Comparison of ENCODE assay signal across 8 mouse cellular contexts in the genomic region with DNA sequence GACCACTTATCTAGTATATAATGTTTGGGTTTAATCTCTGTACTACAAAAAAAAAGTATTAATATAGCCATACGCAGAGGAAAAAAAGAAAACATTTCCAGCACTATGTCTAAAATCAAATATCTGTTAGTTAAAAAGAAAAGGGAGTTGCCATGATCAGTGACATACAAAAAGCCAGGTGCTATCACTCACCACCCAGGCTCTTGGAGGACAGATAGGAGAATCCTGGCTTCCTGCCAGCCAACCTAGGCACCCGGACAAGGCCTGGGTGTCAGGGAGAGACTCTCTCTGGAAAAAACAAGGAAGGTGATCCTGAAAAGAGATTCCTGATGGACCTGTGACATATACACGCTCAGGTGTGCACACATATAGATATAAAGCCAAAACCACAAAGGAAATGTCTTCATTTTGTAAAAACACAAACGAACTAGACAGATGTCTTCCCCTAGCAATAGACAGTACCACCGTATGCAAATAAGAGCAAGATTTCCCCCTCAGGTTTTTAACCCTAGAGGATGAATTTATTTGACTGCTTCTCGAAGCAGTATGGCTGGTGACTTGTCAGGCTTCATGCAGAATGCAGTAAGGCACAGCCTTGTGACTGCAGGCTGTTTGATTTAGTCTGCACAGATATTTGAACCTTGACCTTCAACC. TPM values are rescaled to one million over a fixed set of nuclear protein-coding genes. Genes with fewer than 3 reads are reported as not detected.
DNase-seq lines count a peak whose midpoint lies in the region; ATAC-seq lines count a peak whose summit lies in the region.

No protein-coding gene starts in this region.

- no peaks in the 10 kb centered on the region for H3K36me3 ChIP-seq in forebrain, embryonic 10.5 days (replicated peaks)
- no peaks in the 10 kb centered on the region for H3K36me3 ChIP-seq in limb, embryonic 15.5 days
- H3K36me3 ChIP-seq in stomach, embryonic 14.5 days (ENCODE audit: control insufficient read depth, insufficient read depth, low read length): no peaks in the 10 kb centered on the region

- no peak for ATAC-seq in limb, embryonic 15.5 days (ENCODE audit: insufficient number of reproducible peaks, low FRiP score, low TSS enrichment, low read depth)
- ATAC-seq in stomach, embryonic 14.5 days (ENCODE audit: insufficient number of reproducible peaks, insufficient read depth, low FRiP score, low read depth): peak; percentile 29; the same call in 1 of the 2 replicates
- ATAC-seq in frontal cortex, adult (ENCODE audit: low TSS enrichment): no peak

- H3K9ac ChIP-seq in limb, embryonic 15.5 days: no peak overlapping the region
- no peak overlapping the region for H3K9ac ChIP-seq in stomach, embryonic 14.5 days (replicated peaks; ENCODE audit: low read depth, low read length)

- no peaks in the 10 kb centered on the region for H3K27me3 ChIP-seq in forebrain, embryonic 10.5 days (ENCODE audit: poor library complexity, severe bottlenecking)
- H3K27me3 ChIP-seq in limb, embryonic 15.5 days: no peaks in the 10 kb centered on the region
- H3K27me3 ChIP-seq in stomach, embryonic 14.5 days (ENCODE audit: control insufficient read depth, insufficient read depth, low read length): no peaks in the 10 kb centered on the region

- peak overlapping the region; percentile 18; the same call in 1 of the 2 replicates for H3K4me3 ChIP-seq in forebrain, embryonic 10.5 days
- H3K4me3 ChIP-seq in limb, embryonic 15.5 days: peak overlapping the region; percentile 25; the same call in 1 of the 2 replicates
- peak overlapping the region; percentile 23; the same call in 1 of the 2 replicates for H3K4me3 ChIP-seq in stomach, embryonic 14.5 days (ENCODE audit: low read depth, low read length)

- DNase-seq in cerebellum, adult 18-20 months: peak; percentile 13 to 31
- no peak for DNase-seq in cerebellum, postnatal 4 days (ENCODE audit: low spot score in 2 of 2)
- DNase-seq in A20 (ENCODE audit: low read depth, low spot score): peak; percentile 87
- no peak for DNase-seq in forebrain, embryonic 10.5 days (ENCODE audit: extremely low spot score, low spot score)
- DNase-seq in testis, postnatal 14 days (ENCODE audit: low spot score): no peak

- H3K9me3 ChIP-seq in forebrain, embryonic 10.5 days: no peaks in the 10 kb centered on the region
- no peaks in the 10 kb centered on the region for H3K9me3 ChIP-seq in limb, embryonic 15.5 days
- H3K9me3 ChIP-seq in stomach, embryonic 14.5 days (ENCODE audit: control insufficient read depth, low read depth, low read length): no peaks in the 10 kb centered on the region

- WGBS in forebrain, embryonic 10.5 days: 75% methylated on average over 6 of the region's 6 CpGs
- 57% methylated on average over 6 of the region's 6 CpGs for WGBS in limb, embryonic 15.5 days
- WGBS in stomach, embryonic 14.5 days: 35% methylated on average over 6 of the region's 6 CpGs

- peak overlapping the region; percentile 62 for H3K27ac ChIP-seq in forebrain, embryonic 10.5 days
- 0 out of 2 replicates have a peak overlapping the region, but pooled peaks have one; percentile 59 for H3K27ac ChIP-seq in limb, embryonic 15.5 days
- H3K27ac ChIP-seq in stomach, embryonic 14.5 days (ENCODE audit: low read length): no peak overlapping the region

- peaks cover 14% of the 10 kb centered on the region for H3K4me1 ChIP-seq in forebrain, embryonic 10.5 days
- peaks cover 13% of the 10 kb centered on the region for H3K4me1 ChIP-seq in limb, embryonic 15.5 days
- H3K4me1 ChIP-seq in stomach, embryonic 14.5 days (ENCODE audit: control insufficient read depth, insufficient read depth, low read length): peaks cover 7% of the 10 kb centered on the region

- H3K4me2 ChIP-seq in limb, embryonic 15.5 days: peak overlapping the region; percentile 47
- peak overlapping the region; percentile 38 for H3K4me2 ChIP-seq in stomach, embryonic 14.5 days (replicated peaks; ENCODE audit: low read depth, low read length)

RNA-seq across cellular contexts. Expression of a gene that starts 0.6 kb away (rescaled TPM):
- 0.55 and 0.60 TPM in 2 replicates for polyA plus RNA-seq in forebrain, embryonic 10.5 days (2016; fragmentation: Nextera tagmentation; extraction: Ambion mirVana)
- polyA plus RNA-seq in limb, embryonic 15.5 days (2015; fragmentation: Nextera tagmentation; extraction: Ambion mirVana): 0.89 and 1.00 TPM in 2 replicates
- 0.26 and 0.70 TPM in 2 replicates for polyA plus RNA-seq in stomach, embryonic 14.5 days (2014; fragmentation: Nextera tagmentation; extraction: Ambion mirVana)

Comparison
In these comparisons a context has a peak if more than half of its experiments do, and no peak if none do; other contexts are left out.
1. DNase-seq: peak in cerebellum, adult 18-20 months (2 of 2) and A20 (single experiment); none in cerebellum, postnatal 4 days (0 of 2), forebrain, embryonic 10.5 days (single experiment) and testis, postnatal 14 days (single experiment).
2. Peak in every context shown above with its lines, with median percentiles within 50 percentile points of each other: H3K4me3 ChIP-seq.